Mouse (Mus musculus) myocyte (in vitro differentiated cells): ENCODE measurements around the gene Hnrnpa3.

Experiments
- E2F4 ChIP-seq: IDR thresholded peaks from one replicate; pipeline ENCODE4 v1.6.1; 2011; ENCODE audit warnings: mild to moderate bottlenecking, control low read depth, moderate library complexity; ENCODE audit not compliant: insufficient read depth
- MAX ChIP-seq: IDR thresholded peaks from one replicate; pipeline ENCODE4 v1.6.1; 2011; ENCODE audit warnings: low read depth, mild to moderate bottlenecking, control low read depth
- POLR2A ChIP-seq: IDR thresholded peaks from one replicate; pipeline ENCODE4 v1.6.1; 2011; ENCODE audit warnings: low read depth, mild to moderate bottlenecking, control low read depth, moderate library complexity; ENCODE audit not compliant: insufficient read length
- POLR2AphosphoS2 ChIP-seq: IDR thresholded peaks from one replicate; pipeline ENCODE4 v1.6.1; 2011; ENCODE audit warnings: low read depth, control low read depth; ENCODE audit not compliant: insufficient read length
- SRF ChIP-seq: IDR thresholded peaks from one replicate; pipeline ENCODE4 v1.6.1; 2011; ENCODE audit warnings: low read depth; ENCODE audit not compliant: control insufficient read depth, insufficient read length
- TCF12 ChIP-seq: IDR thresholded peaks from one replicate; pipeline ENCODE4 v1.6.1; 2011; ENCODE audit warnings: mild to moderate bottlenecking, control low read depth; ENCODE audit not compliant: poor library complexity, insufficient read depth, severe bottlenecking
- USF1 ChIP-seq: IDR thresholded peaks from one replicate; pipeline ENCODE4 v1.6.1; 2011; ENCODE audit warnings: low read depth, mild to moderate bottlenecking, control low read depth, moderate library complexity

DNA sequence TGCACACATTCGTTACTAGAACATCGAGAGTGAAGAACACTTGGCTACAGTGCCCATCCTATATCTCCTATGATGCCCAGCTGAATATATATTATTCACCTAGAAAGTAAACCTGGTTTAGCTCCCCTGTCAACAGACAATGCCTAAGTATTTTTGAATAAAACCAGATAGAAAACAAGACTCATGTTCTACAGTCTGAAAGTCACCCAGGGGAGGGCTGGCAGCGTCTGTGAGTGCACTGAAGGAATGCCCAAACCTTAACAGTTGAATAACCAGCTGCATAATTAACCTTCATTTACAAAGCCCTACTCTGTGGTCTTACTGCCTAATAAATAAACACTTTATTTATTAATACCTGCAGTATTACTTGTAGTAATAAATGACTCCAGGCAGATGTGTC, 25.5 kb downstream of the Hnrnpa3 start:
- no peak for TF ChIP-seq POLR2A
- TF ChIP-seq E2F4 = no peak
- TF ChIP-seq SRF = no peak
- TF ChIP-seq TCF12 = no peak
- no peak for TF ChIP-seq MAX
- TF ChIP-seq POLR2AphosphoS2 = no peak
- TF ChIP-seq USF1 = no peak
